Mouse (Mus musculus): ENCODE results near the gene Il15.

Gene Il15

GRCm38 (mm10) chr8:82356091-82356490 lies 46.9 kb downstream of the Il15 start:
- no peak for DNase-seq (ENCODE audit: low spot score)

GRCm38 (mm10) chr8:82351268-82351943 lies 51.6 kb downstream of the Il15 start:
- DNase-seq (ENCODE audit: low spot score), result no peak

- no peak for DNase-seq (ENCODE audit: low spot score)
These were observed 53.7 kb downstream of the Il15 start for GRCm38 (mm10) chr8:82349299-82349698.

- no peak for DNase-seq (ENCODE audit: low spot score)
These were observed 56.5 kb downstream of the Il15 start for GRCm38 (mm10) chr8:82346485-82346884.

GRCm38 (mm10) chr8:82331675-82332234 lies 71.3 kb downstream of the Il15 start:
- no peak for DNase-seq (ENCODE audit: low spot score)

GRCm38 (mm10) chr8:82327986-82328652 lies 74.9 kb downstream of the Il15 start:
- DNase-seq (ENCODE audit: low spot score), result no peak

GRCm38 (mm10) chr8:82326061-82326460 lies 77.0 kb downstream of the Il15 start:
- no peak for DNase-seq (ENCODE audit: low spot score)

- DNase-seq (ENCODE audit: low spot score), result no peak
These were observed 77.4 kb downstream of the Il15 start for GRCm38 (mm10) chr8:82325586-82325985.

- no peak for DNase-seq (ENCODE audit: low spot score)
These were observed 85.6 kb downstream of the Il15 start for GRCm38 (mm10) chr8:82317446-82317845.

- DNase-seq (ENCODE audit: low spot score), result no peak
These were observed 96.6 kb downstream of the Il15 start for GRCm38 (mm10) chr8:82306424-82306823.

- DNase-seq (ENCODE audit: low spot score), result no peak
These were observed 106.8 kb downstream of the Il15 start for GRCm38 (mm10) chr8:82296256-82296655.

GRCm38 (mm10) chr8:82291659-82292058 lies 111.4 kb downstream of the Il15 start:
- no peak for DNase-seq (ENCODE audit: low spot score)

GRCm38 (mm10) chr8:82285866-82286265 lies 117.2 kb downstream of the Il15 start:
- no peak for DNase-seq (ENCODE audit: low spot score)

GRCm38 (mm10) chr8:82281995-82282394 lies 121.0 kb downstream of the Il15 start:
- no peak for DNase-seq (ENCODE audit: low spot score)
